ENCODE assay signal across 19 mouse cellular contexts in the genomic region with DNA sequence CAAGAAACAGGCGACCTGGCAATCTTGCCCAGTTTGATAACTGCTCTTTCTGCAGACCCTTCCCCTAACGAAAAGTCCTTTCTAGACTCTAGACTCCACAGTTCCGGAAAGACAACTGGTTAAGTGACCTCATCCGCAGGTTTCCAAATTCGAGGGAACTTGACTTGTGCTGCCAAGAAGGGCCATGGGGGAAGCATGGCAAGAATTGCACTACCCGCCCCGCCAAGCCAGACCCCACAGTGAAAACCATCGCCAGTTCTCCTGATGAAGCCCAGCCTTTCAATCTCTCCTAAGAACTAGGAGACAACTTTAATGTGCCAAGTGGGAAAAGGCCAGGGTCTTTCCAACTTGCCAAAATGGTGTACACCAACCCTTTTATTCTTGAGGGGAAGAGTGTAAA. TPM values are rescaled to one million over a fixed set of nuclear protein-coding genes. Genes with fewer than 3 reads are reported as not detected.
A peak's percentile ranks its signal among the peaks of the same experiment; 100 is the strongest.
DNase-seq lines count a peak whose midpoint lies in the region; ATAC-seq lines count a peak whose summit lies in the region.
"Had no signal": no experiment of that assay in that cellular context is flagged by ENCODE, and none has a peak within 500 bp of the region (broad histone marks: within the 10 kb centered on the region; RNA-seq: fewer than 3 reads in every experiment).

No protein-coding gene starts in this region.

- peaks cover 39% of the 10 kb centered on the region for H3K4me1 ChIP-seq in intestine, embryonic 14.5 days (replicated peaks; ENCODE audit: control insufficient read depth, insufficient read depth, low read length)
- peaks cover 18% of the 10 kb centered on the region for H3K4me1 ChIP-seq in intestine, embryonic 16.5 days (ENCODE audit: control insufficient read depth, insufficient read depth, low read length)
- H3K4me1 ChIP-seq in embryonic facial prominence, embryonic 10.5 days, result peaks cover 74% of the 10 kb centered on the region
- H3K4me1 ChIP-seq in limb, embryonic 13.5 days, result peaks cover 83% of the 10 kb centered on the region

- no peaks in the 10 kb centered on the region for H3K27me3 ChIP-seq in intestine, embryonic 14.5 days (replicated peaks; ENCODE audit: control insufficient read depth, insufficient read depth, low read length)
- H3K27me3 ChIP-seq in intestine, embryonic 16.5 days (replicated peaks; ENCODE audit: control insufficient read depth, insufficient read depth, low read length), result no peaks in the 10 kb centered on the region
- H3K27me3 ChIP-seq in embryonic facial prominence, embryonic 10.5 days (replicated peaks; ENCODE audit: low read depth, poor library complexity, severe bottlenecking), result peaks cover 10% of the 10 kb centered on the region; the same call in 1 of the 2 replicates
- no peaks in the 10 kb centered on the region for H3K27me3 ChIP-seq in limb, embryonic 13.5 days

- peak; percentile 79 to 81 for DNase-seq in cerebellum, postnatal 10 days
- no peak for DNase-seq in cerebellum, adult 11 months
- DNase-seq in intestine, embryonic 14.5 days (ENCODE audit: low spot score), result no peak
- no peak for DNase-seq in embryonic facial prominence, embryonic 10.5 days (ENCODE audit: low spot score)
- DNase-seq in urinary bladder, postnatal 14 days (ENCODE audit: low spot score), result no peak
- DNase-seq in yolk sac, embryonic 10.5 days (ENCODE audit: low spot score), result no peak
- DNase-seq: adrenal gland, postnatal 10 days; kidney, postnatal 10 days; liver; lung, adult 2 months; lung, postnatal 36 days; thymus, postnatal 36 days had no signal

- H3K9ac ChIP-seq in intestine, embryonic 14.5 days (ENCODE audit: low read length), result no peak overlapping the region
- no peak overlapping the region for H3K9ac ChIP-seq in intestine, embryonic 16.5 days (ENCODE audit: low read depth, low read length)
- H3K9ac ChIP-seq in limb, embryonic 13.5 days, result no peak overlapping the region
- H3K9ac ChIP-seq: forebrain, embryonic 15.5 days; neural tube, embryonic 15.5 days had no signal

- H3K4me3 ChIP-seq in intestine, embryonic 14.5 days (ENCODE audit: low read depth, low read length), result peak overlapping the region; percentile 79; the same call in 1 of the 2 replicates
- H3K4me3 ChIP-seq in intestine, embryonic 16.5 days (ENCODE audit: low read length), result no peak overlapping the region
- 0 out of 2 replicates have a peak overlapping the region, but pooled peaks have one; percentile 16 for H3K4me3 ChIP-seq in embryonic facial prominence, embryonic 10.5 days
- H3K4me3 ChIP-seq in limb, embryonic 13.5 days, result no peak overlapping the region
- H3K4me3 ChIP-seq: erythroblast, embryonic 14.5 days; forebrain, embryonic 15.5 days; neural tube, embryonic 15.5 days had no signal

- no peak overlapping the region for H3K27ac ChIP-seq in intestine, embryonic 14.5 days (ENCODE audit: low read depth)
- H3K27ac ChIP-seq in intestine, embryonic 16.5 days (ENCODE audit: low read length), result no peak overlapping the region
- no peak overlapping the region for H3K27ac ChIP-seq in embryonic facial prominence, embryonic 10.5 days (replicated peaks)
- no peak overlapping the region for H3K27ac ChIP-seq in limb, embryonic 13.5 days
- H3K27ac ChIP-seq: forebrain, embryonic 15.5 days; neural tube, embryonic 15.5 days had no signal

- peak overlapping the region; percentile 80 for H3K4me2 ChIP-seq in intestine, embryonic 14.5 days (ENCODE audit: low read length)
- no peak overlapping the region for H3K4me2 ChIP-seq in intestine, embryonic 16.5 days (ENCODE audit: low read depth, low read length)
- H3K4me2 ChIP-seq in limb, embryonic 13.5 days (replicated peaks), result peak overlapping the region; percentile 81
- H3K4me2 ChIP-seq: forebrain, embryonic 15.5 days; midbrain, embryonic 11.5 days had no signal

- H3K9me3 ChIP-seq in intestine, embryonic 14.5 days (ENCODE audit: control insufficient read depth, low read length), result no peaks in the 10 kb centered on the region
- H3K9me3 ChIP-seq in intestine, embryonic 16.5 days (ENCODE audit: control insufficient read depth, low read length), result no peaks in the 10 kb centered on the region
- no peaks in the 10 kb centered on the region for H3K9me3 ChIP-seq in embryonic facial prominence, embryonic 10.5 days
- no peaks in the 10 kb centered on the region for H3K9me3 ChIP-seq in limb, embryonic 13.5 days
- H3K9me3 ChIP-seq: forebrain, embryonic 15.5 days; hindbrain, embryonic 10.5 days; neural tube, embryonic 15.5 days had no signal

- no peaks in the 10 kb centered on the region for H3K36me3 ChIP-seq in intestine, embryonic 14.5 days (ENCODE audit: control insufficient read depth, insufficient read depth, low read length)
- H3K36me3 ChIP-seq in intestine, embryonic 16.5 days (ENCODE audit: control insufficient read depth, insufficient read depth, low read length), result no peaks in the 10 kb centered on the region
- no peaks in the 10 kb centered on the region for H3K36me3 ChIP-seq in embryonic facial prominence, embryonic 10.5 days (replicated peaks)
- no peaks in the 10 kb centered on the region for H3K36me3 ChIP-seq in limb, embryonic 13.5 days
- H3K36me3 ChIP-seq: forebrain, embryonic 15.5 days; hindbrain, embryonic 10.5 days; neural tube, embryonic 15.5 days had no signal

- no peak for ATAC-seq in intestine, embryonic 14.5 days (replicated peaks; ENCODE audit: low FRiP score, low TSS enrichment, low read depth)
- no peak for ATAC-seq in intestine, embryonic 16.5 days
- no peak for ATAC-seq in limb, embryonic 13.5 days (ENCODE audit: low FRiP score, low read depth)
- ATAC-seq: forebrain, embryonic 15.5 days had no signal

- WGBS in intestine, embryonic 14.5 days, result 88% methylated on average over 8 of the region's 8 CpGs
- WGBS in intestine, embryonic 16.5 days, result 91% methylated on average over 8 of the region's 8 CpGs
- WGBS in embryonic facial prominence, embryonic 10.5 days, result 92% methylated on average over 8 of the region's 8 CpGs
- 79% methylated on average over 8 of the region's 8 CpGs for WGBS in limb, embryonic 13.5 days

RNA-seq across cellular contexts. Expression of a gene that starts 2.6 kb away (rescaled TPM):
- 33.6 and 37.0 TPM in 2 replicates for polyA plus RNA-seq in intestine, embryonic 14.5 days (2014; fragmentation: Nextera tagmentation; extraction: Ambion mirVana)
- 28.9 and 29.6 TPM in 2 replicates for polyA plus RNA-seq in intestine, embryonic 16.5 days (2015; fragmentation: Nextera tagmentation; extraction: Ambion mirVana)
- 25.5 and 26.1 TPM in 2 replicates for polyA plus RNA-seq in embryonic facial prominence, embryonic 10.5 days (2016; fragmentation: Nextera tagmentation; extraction: Ambion mirVana)
- 30.7 and 31.4 TPM in 2 replicates for polyA plus RNA-seq in limb, embryonic 13.5 days (2015; fragmentation: Nextera tagmentation; extraction: Ambion mirVana)

RNA-seq across cellular contexts. Expression of a gene that starts 34.0 kb away (rescaled TPM):
- polyA plus RNA-seq in intestine, embryonic 14.5 days (2014; fragmentation: Nextera tagmentation; extraction: Ambion mirVana), result 19.6 and 19.7 TPM in 2 replicates
- polyA plus RNA-seq in intestine, embryonic 16.5 days (2015; fragmentation: Nextera tagmentation; extraction: Ambion mirVana), result 16.1 and 16.6 TPM in 2 replicates
- polyA plus RNA-seq in embryonic facial prominence, embryonic 10.5 days (2016; fragmentation: Nextera tagmentation; extraction: Ambion mirVana), result 19.9 and 21.6 TPM in 2 replicates
- polyA plus RNA-seq in limb, embryonic 13.5 days (2015; fragmentation: Nextera tagmentation; extraction: Ambion mirVana), result 21.0 and 24.3 TPM in 2 replicates

Comparison
In these comparisons a context has a peak if more than half of its experiments do, and no peak if none do; other contexts are left out.
1. DNase-seq: peak in cerebellum, postnatal 10 days (2 of 2); none in cerebellum, adult 11 months (single experiment), intestine, embryonic 14.5 days (single experiment), embryonic facial prominence, embryonic 10.5 days (single experiment), urinary bladder, postnatal 14 days (single experiment) and yolk sac, embryonic 10.5 days (single experiment).
2. H3K4me3 ChIP-seq: peak in intestine, embryonic 14.5 days (single experiment) and embryonic facial prominence, embryonic 10.5 days (single experiment); none in intestine, embryonic 16.5 days (single experiment) and limb, embryonic 13.5 days (single experiment).